Mouse (Mus musculus) hindbrain, embryonic 16.5 days (tissue): Measurements from ENCODE around the gene Adad2. TPM values are rescaled to one million over a fixed set of nuclear protein-coding genes. Genes with fewer than 3 reads are reported as not detected.

Experiments
- ATAC-seq: fragments of 200-750 bp; cut with Nextera tagmentation; 2 replicates; pipeline ENCODE4 v1.8.0; 2017; ENCODE audit warnings: moderate TSS enrichment, moderate library complexity
- H3K27ac ChIP-seq: fragments of 300-500 bp; sonication (generic); 2 replicates; pipeline ENCODE4 v1.5.1; 2014; ENCODE audit warnings: low read depth, mild to moderate bottlenecking, control low read depth, low read length, moderate library complexity
- H3K27me3 ChIP-seq: fragments of 300-500 bp; sonication (generic); replicated peaks from 2 replicates; pipeline ENCODE4 v1.6.1; 2014; ENCODE audit warnings: low read length; ENCODE audit not compliant: control insufficient read depth, insufficient read depth
- H3K36me3 ChIP-seq: fragments of 300-500 bp; sonication (generic); 2 replicates; pipeline ENCODE4 v1.6.1; 2014; ENCODE audit warnings: mild to moderate bottlenecking, low read length, moderate library complexity, mixed read lengths; ENCODE audit not compliant: control insufficient read depth, insufficient read depth
- H3K4me1 ChIP-seq: fragments of 300-500 bp; sonication (generic); 2 replicates; pipeline ENCODE4 v1.6.1; 2014; ENCODE audit warnings: low read depth, low read length; ENCODE audit not compliant: control insufficient read depth, insufficient read depth
- H3K4me2 ChIP-seq: fragments of 300-500 bp; sonication (generic); 2 replicates; pipeline ENCODE4 v1.6.1; 2014; ENCODE audit warnings: mild to moderate bottlenecking, low read length, control low read depth, moderate library complexity
- H3K4me3 ChIP-seq: fragments of 300-500 bp; sonication (generic); 2 replicates; pipeline ENCODE4 v1.5.1; 2014; ENCODE audit warnings: mild to moderate bottlenecking, low read length, control low read depth, moderate library complexity
- H3K9ac ChIP-seq: fragments of 300-500 bp; sonication (generic); 2 replicates; pipeline ENCODE4 v1.6.1; 2014; ENCODE audit warnings: low read depth, mild to moderate bottlenecking, control low read depth, low read length, moderate library complexity
- H3K9me3 ChIP-seq: fragments of 300-500 bp; sonication (generic); 2 replicates; pipeline ENCODE4 v1.6.1; 2014; ENCODE audit warnings: mild to moderate bottlenecking, low read length, moderate library complexity; ENCODE audit not compliant: control insufficient read depth
- WGBS: fragments of 180-500 bp; shearing (Covaris S2); extraction: QIAGEN DNeasy Blood & Tissue Kit; methylation state at CpG from one replicate; pipeline ENCODE4 v1.1.7; 2014; 5-methylcytosine and 5-hydroxymethylcytosine counted together
- polyA plus RNA-seq: library from polyadenylated mRNA; unstranded; fragments of >200 nt; fragmentation: Nextera tagmentation; extraction: Ambion mirVana; gene quantifications from 2 replicates; pipeline ENCODE4 v1.2.1, GENCODE M21; 2015

Adad2 gene
- polyA plus RNA-seq: 0.23 and 0.29 TPM in 2 replicates

- Histone ChIP-seq H3K4me3 (no peak within 1 kb of the TSS), H3K9ac (no peak within 1 kb of the TSS), H3K9me3 (no peaks in the 10 kb centered on the region), H3K4me2 (no peak within 1 kb of the TSS), H3K36me3 (no peaks in the 10 kb centered on the region), H3K27me3 (no peaks in the 10 kb centered on the region), H3K27ac (no peak within 1 kb of the TSS), H3K4me1 (no peaks in the 10 kb centered on the region)
- 84% methylated on average over 26 of the region's 26 CpGs for WGBS
- ATAC-seq: no peak
These were observed at the start of gene Adad2 for GRCm38 (mm10) chr8:119612471-119612870. Gene Adad2 (plus strand): TSS chr8:119612747.

GRCm38 (mm10) chr8:119563849-119564251, 48.7 kb upstream of the Adad2 start:
- H3K27me3 ChIP-seq: no peaks in the 10 kb centered on the region
- H3K9me3 ChIP-seq: no peaks in the 10 kb centered on the region
- H3K9ac ChIP-seq: no peak overlapping the region
- H3K4me2 ChIP-seq: no peak overlapping the region
- 95% methylated on average over 14 of the region's 14 CpGs for WGBS
- ATAC-seq: no peak
- H3K27ac ChIP-seq: no peak overlapping the region
- no peak overlapping the region for H3K4me3 ChIP-seq
- peaks cover 5% of the 10 kb centered on the region; the same call in 1 of the 2 replicates for H3K4me1 ChIP-seq
- peaks cover 34% of the 10 kb centered on the region for H3K36me3 ChIP-seq

- 75% methylated on average over 11 of the region's 11 CpGs for WGBS
- Histone ChIP-seq H3K36me3 (peaks cover 34% of the 10 kb centered on the region), H3K27ac (no peak overlapping the region), H3K27me3 (no peaks in the 10 kb centered on the region), H3K9me3 (no peaks in the 10 kb centered on the region), H3K9ac (no peak overlapping the region), H3K4me2 (no peak overlapping the region), H3K4me1 (no peaks in the 10 kb centered on the region), H3K4me3 (no peak overlapping the region)
- no peak for ATAC-seq
These were observed 46.2 kb upstream of the Adad2 start for GRCm38 (mm10) chr8:119566367-119566766.

GRCm38 (mm10) chr8:119568251-119568650, 44.3 kb upstream of the Adad2 start:
- Histone ChIP-seq H3K27me3 (no peaks in the 10 kb centered on the region), H3K9ac (no peak overlapping the region), H3K9me3 (no peaks in the 10 kb centered on the region), H3K4me1 (no peaks in the 10 kb centered on the region; the same call in 1 of the 2 replicates), H3K4me2 (no peak overlapping the region), H3K36me3 (peaks cover 25% of the 10 kb centered on the region), H3K27ac (no peak overlapping the region), H3K4me3 (no peak overlapping the region)
- 84% methylated on average over 9 of the region's 9 CpGs for WGBS
- no peak for ATAC-seq

- no peak overlapping the region for H3K9ac ChIP-seq
- H3K36me3 ChIP-seq: peaks cover 18% of the 10 kb centered on the region
- H3K27me3 ChIP-seq: no peaks in the 10 kb centered on the region
- no peak overlapping the region for H3K4me2 ChIP-seq
- no peaks in the 10 kb centered on the region for H3K9me3 ChIP-seq
- no peak overlapping the region for H3K4me3 ChIP-seq
- WGBS: 65% methylated on average over 7 of the region's 7 CpGs
- no peak overlapping the region for H3K27ac ChIP-seq
- no peak for ATAC-seq
- peaks cover 7% of the 10 kb centered on the region for H3K4me1 ChIP-seq
These were observed 43.6 kb upstream of the Adad2 start for GRCm38 (mm10) chr8:119568951-119569350.

GRCm38 (mm10) chr8:119569881-119570280, 42.7 kb upstream of the Adad2 start:
- Histone ChIP-seq H3K9me3 (no peaks in the 10 kb centered on the region), H3K27ac (no peak overlapping the region), H3K27me3 (no peaks in the 10 kb centered on the region), H3K36me3 (peaks cover 18% of the 10 kb centered on the region), H3K4me2 (no peak overlapping the region), H3K4me3 (no peak overlapping the region), H3K4me1 (peaks cover 9% of the 10 kb centered on the region), H3K9ac (no peak overlapping the region)
- 39% methylated on average over 4 of the region's 4 CpGs for WGBS
- ATAC-seq: no peak

- Histone ChIP-seq H3K9me3 (no peaks in the 10 kb centered on the region), H3K4me2 (no peak overlapping the region), H3K4me1 (peaks cover 12% of the 10 kb centered on the region), H3K36me3 (peaks cover 5% of the 10 kb centered on the region), H3K27ac (no peak overlapping the region), H3K27me3 (no peaks in the 10 kb centered on the region; the same call in 1 of the 2 replicates), H3K4me3 (no peak overlapping the region), H3K9ac (no peak overlapping the region)
- ATAC-seq: no peak
- 93% methylated on average over 6 of the region's 6 CpGs for WGBS
These were observed 41.4 kb upstream of the Adad2 start for GRCm38 (mm10) chr8:119571135-119571534.

- Histone ChIP-seq H3K27ac (no peak overlapping the region), H3K4me2 (no peak overlapping the region), H3K9me3 (no peaks in the 10 kb centered on the region), H3K27me3 (peaks cover 3% of the 10 kb centered on the region; the same call in 1 of the 2 replicates), H3K4me3 (no peak overlapping the region), H3K36me3 (peaks cover 5% of the 10 kb centered on the region), H3K4me1 (peaks cover 12% of the 10 kb centered on the region), H3K9ac (no peak overlapping the region)
- no peak for ATAC-seq
- WGBS: 92% methylated on average over 4 of the region's 4 CpGs
These were observed 40.1 kb upstream of the Adad2 start for GRCm38 (mm10) chr8:119572411-119572810.

- Histone ChIP-seq H3K4me1 (peaks cover 12% of the 10 kb centered on the region), H3K9ac (peak within 1 kb of the TSS; percentile 88), H3K4me3 (peak within 1 kb of the TSS; percentile 88), H3K27ac (peak within 1 kb of the TSS; percentile 79), H3K36me3 (no peaks in the 10 kb centered on the region), H3K4me2 (peak within 1 kb of the TSS; percentile 68), H3K27me3 (peaks cover 6% of the 10 kb centered on the region; the same call in 1 of the 2 replicates), H3K9me3 (no peaks in the 10 kb centered on the region)
- WGBS: under 1% methylated on average over 55 of the region's 97 CpGs
- ATAC-seq: peak; percentile 88
These were observed 37.8 kb upstream of the Adad2 start, which contains the start of the genes Hsdl1 and Dnaaf1 for GRCm38 (mm10) chr8:119574437-119575365. Gene Hsdl1 (minus strand): TSS chr8:119575183. Gene Dnaaf1 (plus strand): TSS chr8:119575235.
